Mouse (Mus musculus): ENCODE measurements around the gene Gatb. TPM values are rescaled to one million over a fixed set of nuclear protein-coding genes. Genes with fewer than 3 reads are reported as not detected.

Gatb gene
- polyA plus RNA-seq, 1 experiment from 2014 or later, result 21.5 TPM

GRCm38 (mm10) chr3:85588701-85589100 lies 14.8 kb downstream of the Gatb start:
- no peaks in the 10 kb centered on the region for H3K27me3 ChIP-seq (replicated peaks; ENCODE audit: control insufficient read depth, insufficient read depth, low read length)
- 77% methylated on average over 2 of the region's 2 CpGs for WGBS
- H3K9ac ChIP-seq (ENCODE audit: low read length), result no peak overlapping the region
- H3K4me1 ChIP-seq (ENCODE audit: control insufficient read depth, insufficient read depth, low read length), result no peaks in the 10 kb centered on the region
- no peaks in the 10 kb centered on the region for H3K9me3 ChIP-seq (replicated peaks; ENCODE audit: control insufficient read depth, low read length)
- H3K4me2 ChIP-seq (ENCODE audit: low read length), result no peak overlapping the region
- H3K36me3 ChIP-seq (ENCODE audit: control insufficient read depth, insufficient read depth, low read length), result no peaks in the 10 kb centered on the region
- DNase-seq (ENCODE audit: low spot score) (no peak), ATAC-seq (no peak)
- no peak overlapping the region for H3K27ac ChIP-seq (ENCODE audit: low read depth, low read length)
- no peak overlapping the region for H3K4me3 ChIP-seq (ENCODE audit: low read depth, low read length)

GRCm38 (mm10) chr3:85590090-85590754 lies 16.3 kb downstream of the Gatb start:
- no peak overlapping the region for H3K9ac ChIP-seq (ENCODE audit: low read length)
- H3K4me3 ChIP-seq (ENCODE audit: low read depth, low read length), result no peak overlapping the region
- no peaks in the 10 kb centered on the region for H3K9me3 ChIP-seq (replicated peaks; ENCODE audit: control insufficient read depth, low read length)
- no peak for ATAC-seq
- no peaks in the 10 kb centered on the region for H3K36me3 ChIP-seq (ENCODE audit: control insufficient read depth, insufficient read depth, low read length)
- no peaks in the 10 kb centered on the region for H3K4me1 ChIP-seq (ENCODE audit: control insufficient read depth, insufficient read depth, low read length)
- DNase-seq (ENCODE audit: low spot score), result no peak
- no peaks in the 10 kb centered on the region for H3K27me3 ChIP-seq (replicated peaks; ENCODE audit: control insufficient read depth, insufficient read depth, low read length)
- H3K4me2 ChIP-seq (ENCODE audit: low read length), result no peak overlapping the region
- H3K27ac ChIP-seq (ENCODE audit: low read depth, low read length), result no peak overlapping the region
- 80% methylated on average over 3 of the region's 3 CpGs for WGBS

- ATAC-seq (no peak), DNase-seq (ENCODE audit: low spot score) (no peak)
- no peaks in the 10 kb centered on the region for H3K9me3 ChIP-seq (replicated peaks; ENCODE audit: control insufficient read depth, low read length)
- no peak overlapping the region for H3K9ac ChIP-seq (ENCODE audit: low read length)
- H3K4me2 ChIP-seq (ENCODE audit: low read length), result no peak overlapping the region
- no peaks in the 10 kb centered on the region for H3K27me3 ChIP-seq (replicated peaks; ENCODE audit: control insufficient read depth, insufficient read depth, low read length)
- 89% methylated on average over 4 of the region's 4 CpGs for WGBS
- no peak overlapping the region for H3K27ac ChIP-seq (ENCODE audit: low read depth, low read length)
- H3K36me3 ChIP-seq (ENCODE audit: control insufficient read depth, insufficient read depth, low read length), result no peaks in the 10 kb centered on the region
- no peak overlapping the region for H3K4me3 ChIP-seq (ENCODE audit: low read depth, low read length)
- no peaks in the 10 kb centered on the region for H3K4me1 ChIP-seq (ENCODE audit: control insufficient read depth, insufficient read depth, low read length)
Measured at GRCm38 (mm10) chr3:85592067-85592466, 18.1 kb downstream of the Gatb start.

GRCm38 (mm10) chr3:85592640-85593252 lies 18.8 kb downstream of the Gatb start:
- DNase-seq (ENCODE audit: low spot score), result no peak
- no peaks in the 10 kb centered on the region for H3K4me1 ChIP-seq (ENCODE audit: control insufficient read depth, insufficient read depth, low read length)
- no peak overlapping the region for H3K4me3 ChIP-seq (ENCODE audit: low read depth, low read length)
- no peak for ATAC-seq
- H3K4me2 ChIP-seq (ENCODE audit: low read length), result no peak overlapping the region
- H3K27ac ChIP-seq (ENCODE audit: low read depth, low read length), result no peak overlapping the region
- 95% methylated on average over 5 of the region's 5 CpGs for WGBS
- H3K9me3 ChIP-seq (replicated peaks; ENCODE audit: control insufficient read depth, low read length), result no peaks in the 10 kb centered on the region
- no peaks in the 10 kb centered on the region for H3K36me3 ChIP-seq (ENCODE audit: control insufficient read depth, insufficient read depth, low read length)
- no peaks in the 10 kb centered on the region for H3K27me3 ChIP-seq (replicated peaks; ENCODE audit: control insufficient read depth, insufficient read depth, low read length)
- H3K9ac ChIP-seq (ENCODE audit: low read length), result no peak overlapping the region

- WGBS, result 88% methylated on average over 3 of the region's 3 CpGs
- H3K4me3 ChIP-seq (ENCODE audit: low read depth, low read length), result no peak overlapping the region
- H3K27me3 ChIP-seq (replicated peaks; ENCODE audit: control insufficient read depth, insufficient read depth, low read length), result no peaks in the 10 kb centered on the region
- no peak overlapping the region for H3K4me2 ChIP-seq (ENCODE audit: low read length)
- no peaks in the 10 kb centered on the region for H3K9me3 ChIP-seq (replicated peaks; ENCODE audit: control insufficient read depth, low read length)
- no peak for DNase-seq (ENCODE audit: low spot score)
- no peak overlapping the region for H3K9ac ChIP-seq (ENCODE audit: low read length)
- no peak for ATAC-seq
- H3K4me1 ChIP-seq (ENCODE audit: control insufficient read depth, insufficient read depth, low read length), result no peaks in the 10 kb centered on the region
- no peak overlapping the region for H3K27ac ChIP-seq (ENCODE audit: low read depth, low read length)
- no peaks in the 10 kb centered on the region for H3K36me3 ChIP-seq (ENCODE audit: control insufficient read depth, insufficient read depth, low read length)
Measured at GRCm38 (mm10) chr3:85594452-85594851, 20.5 kb downstream of the Gatb start.

GRCm38 (mm10) chr3:85599526-85599925 lies 25.6 kb downstream of the Gatb start:
- Histone ChIP-seq H3K4me2 (ENCODE audit: low read length) (no peak overlapping the region), H3K36me3 (ENCODE audit: control insufficient read depth, insufficient read depth, low read length) (no peaks in the 10 kb centered on the region), H3K9ac (ENCODE audit: low read length) (no peak overlapping the region), H3K27me3 (replicated peaks; ENCODE audit: control insufficient read depth, insufficient read depth, low read length) (no peaks in the 10 kb centered on the region), H3K27ac (ENCODE audit: low read depth, low read length) (no peak overlapping the region), H3K4me3 (ENCODE audit: low read depth, low read length) (no peak overlapping the region), H3K4me1 (ENCODE audit: control insufficient read depth, insufficient read depth, low read length) (peaks cover 9% of the 10 kb centered on the region; the same call in 1 of the 2 replicates), H3K9me3 (replicated peaks; ENCODE audit: control insufficient read depth, low read length) (no peaks in the 10 kb centered on the region)
- WGBS, result 84% methylated on average over 3 of the region's 3 CpGs
- ATAC-seq, result no peak
- no peak for DNase-seq (ENCODE audit: low spot score)

GRCm38 (mm10) chr3:85601841-85602305 lies 28.0 kb downstream of the Gatb start:
- DNase-seq (ENCODE audit: low spot score), result peak; percentile 32
- Histone ChIP-seq H3K9me3 (replicated peaks; ENCODE audit: control insufficient read depth, low read length) (no peaks in the 10 kb centered on the region), H3K36me3 (ENCODE audit: control insufficient read depth, insufficient read depth, low read length) (no peaks in the 10 kb centered on the region), H3K27ac (ENCODE audit: low read depth, low read length) (no peak overlapping the region), H3K4me2 (ENCODE audit: low read length) (no peak overlapping the region), H3K4me3 (ENCODE audit: low read depth, low read length) (no peak overlapping the region), H3K27me3 (replicated peaks; ENCODE audit: control insufficient read depth, insufficient read depth, low read length) (no peaks in the 10 kb centered on the region), H3K9ac (ENCODE audit: low read length) (no peak overlapping the region; the same call in 1 of the 2 replicates), H3K4me1 (ENCODE audit: control insufficient read depth, insufficient read depth, low read length) (peaks cover 9% of the 10 kb centered on the region; the same call in 1 of the 2 replicates)
- WGBS, result 21% methylated on average over 3 of the region's 3 CpGs
- peak; percentile 61; the same call in 1 of the 2 replicates for ATAC-seq

- no peak overlapping the region for H3K4me3 ChIP-seq (ENCODE audit: low read depth, low read length)
- peak; percentile 24 for DNase-seq (ENCODE audit: low spot score)
- H3K4me1 ChIP-seq (ENCODE audit: control insufficient read depth, insufficient read depth, low read length), result peaks cover 9% of the 10 kb centered on the region; the same call in 1 of the 2 replicates
- H3K9me3 ChIP-seq (replicated peaks; ENCODE audit: control insufficient read depth, low read length), result no peaks in the 10 kb centered on the region
- no peak overlapping the region for H3K27ac ChIP-seq (ENCODE audit: low read depth, low read length)
- no peaks in the 10 kb centered on the region for H3K36me3 ChIP-seq (ENCODE audit: control insufficient read depth, insufficient read depth, low read length)
- 33% methylated on average over 1 of the region's 1 CpGs for WGBS
- no peaks in the 10 kb centered on the region for H3K27me3 ChIP-seq (replicated peaks; ENCODE audit: control insufficient read depth, insufficient read depth, low read length)
- no peak for ATAC-seq
- no peak overlapping the region for H3K9ac ChIP-seq (ENCODE audit: low read length)
- no peak overlapping the region for H3K4me2 ChIP-seq (ENCODE audit: low read length)
Measured at GRCm38 (mm10) chr3:85603811-85604210, 29.9 kb downstream of the Gatb start.

GRCm38 (mm10) chr3:85606912-85607311 lies 33.0 kb downstream of the Gatb start:
- Histone ChIP-seq H3K4me2 (ENCODE audit: low read length) (no peak overlapping the region), H3K4me3 (ENCODE audit: low read depth, low read length) (no peak overlapping the region), H3K9me3 (replicated peaks; ENCODE audit: control insufficient read depth, low read length) (no peaks in the 10 kb centered on the region), H3K36me3 (ENCODE audit: control insufficient read depth, insufficient read depth, low read length) (no peaks in the 10 kb centered on the region), H3K27ac (ENCODE audit: low read depth, low read length) (no peak overlapping the region), H3K9ac (ENCODE audit: low read length) (no peak overlapping the region), H3K4me1 (ENCODE audit: control insufficient read depth, insufficient read depth, low read length) (peaks cover 5% of the 10 kb centered on the region; the same call in 1 of the 2 replicates), H3K27me3 (replicated peaks; ENCODE audit: control insufficient read depth, insufficient read depth, low read length) (no peaks in the 10 kb centered on the region)
- WGBS, result 89% methylated on average over 3 of the region's 3 CpGs
- DNase-seq (ENCODE audit: low spot score) (no peak), ATAC-seq (no peak)
